9 mouse cellular contexts compared by ENCODE assay signal in genomic region chr6:84476466-84476865, GRCm38 (mm10).
DNase-seq lines count a peak whose midpoint lies in the region; ATAC-seq and TF ChIP-seq lines count a peak whose summit lies in the region.
"Had no signal": no experiment of that assay in that cellular context is flagged by ENCODE, and none has a peak within 500 bp of the region (broad histone marks: within the 10 kb centered on the region; RNA-seq: fewer than 3 reads in every experiment).

No protein-coding gene starts in this region.

- peaks cover 38% of the 10 kb centered on the region for H3K27me3 ChIP-seq in kidney, embryonic 15.5 days
- H3K27me3 ChIP-seq in intestine, embryonic 16.5 days (replicated peaks; ENCODE audit: control insufficient read depth, insufficient read depth, low read length), result no peaks in the 10 kb centered on the region

- H3K36me3 ChIP-seq in kidney, embryonic 15.5 days, result no peaks in the 10 kb centered on the region
- H3K36me3 ChIP-seq in intestine, embryonic 16.5 days (ENCODE audit: control insufficient read depth, insufficient read depth, low read length), result no peaks in the 10 kb centered on the region

- intact Hi-C loops in gastrocnemius, adult 2 months (cut with DNase I), result no loop called here

- no peak overlapping the region for H3K4me3 ChIP-seq in gastrocnemius, adult 2 months
- H3K4me3 ChIP-seq in kidney, embryonic 15.5 days (replicated peaks), result no peak overlapping the region
- H3K4me3 ChIP-seq in intestine, embryonic 16.5 days (ENCODE audit: low read length), result no peak overlapping the region
- H3K4me3 ChIP-seq: myocyte had no signal

- peaks cover 13% of the 10 kb centered on the region for H3K4me1 ChIP-seq in kidney, embryonic 15.5 days
- H3K4me1 ChIP-seq in intestine, embryonic 16.5 days (ENCODE audit: control insufficient read depth, insufficient read depth, low read length), result 0 out of 2 replicates have a peak, but pooled peaks cover 4% of the 10 kb centered on the region

- peak; percentile 44; the same call in 1 of the 2 replicates for ATAC-seq in kidney, embryonic 15.5 days (replicated peaks; ENCODE audit: low FRiP score)
- ATAC-seq in intestine, embryonic 16.5 days, result no peak

- no peaks in the 10 kb centered on the region for H3K9me3 ChIP-seq in kidney, embryonic 15.5 days (replicated peaks)
- no peaks in the 10 kb centered on the region for H3K9me3 ChIP-seq in intestine, embryonic 16.5 days (ENCODE audit: control insufficient read depth, low read length)

- H3K4me2 ChIP-seq in kidney, embryonic 15.5 days, result peak overlapping the region; percentile 37
- H3K4me2 ChIP-seq in intestine, embryonic 16.5 days (ENCODE audit: low read depth, low read length), result no peak overlapping the region

- DNase-seq in gastrocnemius, adult 2 months, result peak; percentile 50
- DNase-seq in gastrocnemius, adult 18-20 months (ENCODE audit: low spot score), result no peak
- peak; percentile 36 for DNase-seq in retina, postnatal 1 day
- DNase-seq in retina, embryonic 14.5 days (ENCODE audit: low spot score), result no peak
- DNase-seq in skeletal muscle tissue, adult 2 months (ENCODE audit: low read depth, low spot score), result peak; percentile 4
- no peak for DNase-seq in spleen, adult 18-20 months

- no peak for TF ChIP-seq CTCF in gastrocnemius, adult 2 months (IDR thresholded peaks at IDR 0.05)

- H3K9ac ChIP-seq in kidney, embryonic 15.5 days, result no peak overlapping the region
- H3K9ac ChIP-seq in intestine, embryonic 16.5 days (ENCODE audit: low read depth, low read length), result no peak overlapping the region

- H3K27ac ChIP-seq in gastrocnemius, adult 2 months, result no peak overlapping the region
- H3K27ac ChIP-seq in kidney, embryonic 15.5 days, result no peak overlapping the region
- H3K27ac ChIP-seq in intestine, embryonic 16.5 days (ENCODE audit: low read length), result no peak overlapping the region

- WGBS in kidney, embryonic 15.5 days, result 24% methylated on average over 9 of the region's 9 CpGs
- 50% methylated on average over 9 of the region's 9 CpGs for WGBS in intestine, embryonic 16.5 days

Comparison
In these comparisons a context has a peak if more than half of its experiments do, and no peak if none do; other contexts are left out.
1. DNase-seq: peak in gastrocnemius, adult 2 months (single experiment), retina, postnatal 1 day (single experiment) and skeletal muscle tissue, adult 2 months (single experiment); none in gastrocnemius, adult 18-20 months (single experiment), retina, embryonic 14.5 days (single experiment) and spleen, adult 18-20 months (0 of 2).